Mouse (Mus musculus): ENCODE measurements around the gene Tulp2. TPM values are rescaled to one million over a fixed set of nuclear protein-coding genes. Genes with fewer than 3 reads are reported as not detected.

Gene Tulp2
- not detected for total RNA-seq (2022)

DNA sequence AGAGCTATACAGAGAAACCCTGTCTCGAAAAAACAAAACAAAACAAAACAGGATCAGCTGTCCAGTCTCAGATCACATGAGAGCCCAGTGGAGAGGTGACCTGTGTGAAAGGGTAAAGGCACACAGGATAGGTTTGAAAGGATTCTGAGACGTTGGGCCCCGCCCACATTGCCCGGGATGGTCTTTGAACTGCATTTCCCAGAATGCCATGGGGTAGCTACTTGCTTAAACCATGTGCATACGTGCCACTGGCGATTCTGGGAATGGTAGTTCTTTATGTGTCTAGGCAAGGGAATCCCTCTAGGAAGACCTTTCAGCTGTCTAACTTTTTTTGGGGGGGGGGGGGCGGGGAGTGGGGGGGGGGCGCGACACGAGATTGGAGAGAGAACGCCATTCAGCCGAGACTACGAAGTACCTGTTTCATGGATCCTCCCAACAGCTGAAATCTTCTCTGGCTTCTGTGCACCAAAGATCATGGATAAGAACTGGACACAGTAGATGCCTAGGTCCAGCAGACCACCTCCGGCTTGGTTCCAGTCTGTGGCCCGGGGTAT, at the start of gene Tulp2:
TSS of gene Tulp2 (plus strand) at position 504 of the 554 bp plus-strand sequence.
- peak in 1 of 2 experiments; percentile 67 for DNase-seq (ENCODE audit: low spot score in 2 of 2)

DNA sequence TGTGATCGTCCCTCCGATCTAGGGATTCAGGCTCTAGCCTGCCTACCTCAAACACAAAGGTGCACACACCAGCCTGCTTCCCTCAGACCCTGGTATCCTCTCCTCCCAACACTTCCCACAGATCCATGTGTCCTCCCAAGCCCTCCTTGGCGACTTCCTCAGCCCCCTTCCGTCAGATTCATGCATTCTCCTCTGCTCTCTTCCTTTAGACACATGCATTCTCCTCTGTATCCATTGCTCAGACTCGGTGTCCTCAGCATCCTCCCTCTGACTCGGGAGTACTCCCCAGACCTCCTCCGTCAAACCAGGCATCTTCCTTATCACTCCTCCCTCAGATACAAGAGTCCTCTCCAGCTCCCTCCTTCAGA, 47.9 kb upstream of the Tulp2 start:
- no peak for DNase-seq (ENCODE audit: low spot score in 2 of 2)

DNA sequence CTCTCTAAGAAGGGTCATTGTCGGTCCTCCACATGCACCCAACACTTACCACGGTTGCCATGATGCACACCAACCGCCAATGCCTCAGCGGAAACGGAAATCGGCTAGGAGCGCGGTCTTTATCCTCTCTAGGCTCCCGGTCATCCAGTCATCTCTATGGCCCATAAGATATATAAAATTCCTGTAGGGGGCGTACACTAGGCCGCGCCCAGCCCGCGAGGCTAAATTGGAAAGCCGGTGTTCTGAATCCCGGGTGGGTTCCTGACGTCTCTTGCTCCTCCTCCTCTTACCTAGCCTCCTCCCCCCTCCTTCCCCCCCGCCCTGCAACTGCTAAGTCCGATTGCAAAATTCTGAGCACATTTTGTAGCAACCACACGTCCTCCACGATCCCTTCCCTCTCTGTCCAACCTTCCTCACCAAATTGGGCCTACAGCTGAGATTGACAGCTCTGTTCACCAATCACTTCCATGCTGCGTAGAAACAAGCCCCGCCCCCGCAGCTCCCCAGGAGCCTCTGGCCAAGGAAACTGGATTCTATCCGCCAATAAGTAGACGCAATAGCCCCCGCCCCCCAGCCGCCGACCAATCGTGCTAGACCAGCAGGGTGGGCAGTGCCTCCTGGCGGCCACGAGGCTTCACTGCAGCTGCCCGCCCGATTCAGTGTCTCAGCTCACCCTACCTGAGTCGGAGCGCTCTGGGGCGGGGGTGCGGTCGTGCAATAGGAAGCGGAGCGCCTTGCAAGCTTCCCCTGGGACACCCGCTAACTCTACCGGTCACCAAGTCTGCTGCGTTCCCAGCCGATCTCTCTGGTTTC, 47.3 kb upstream of the Tulp2 start, which contains the start of gene Gys1:
TSS of gene Gys1 (plus strand) at position 642 of the 813 bp plus-strand sequence.
- DNase-seq (ENCODE audit: low spot score in 2 of 2): peak; percentile 99 to 100

DNA sequence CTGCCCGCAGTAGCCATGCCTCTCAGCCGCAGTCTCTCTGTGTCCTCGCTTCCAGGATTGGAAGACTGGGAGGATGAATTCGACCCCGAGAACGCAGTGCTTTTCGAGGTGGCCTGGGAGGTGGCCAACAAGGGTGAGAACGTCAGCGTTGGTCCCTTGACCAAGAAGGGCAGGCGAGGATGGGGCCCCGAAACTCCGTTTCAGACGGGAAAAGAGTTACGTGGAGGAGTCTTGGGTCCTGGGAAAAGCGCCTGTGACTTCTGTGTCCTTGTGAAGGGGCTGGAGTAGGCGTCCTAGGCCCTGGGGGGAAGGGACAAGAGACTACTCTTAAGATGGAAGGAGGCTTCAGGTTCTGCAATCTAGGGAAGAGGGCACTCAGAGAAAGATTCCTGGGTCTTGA, 46.6 kb upstream of the Tulp2 start:
- no peak for DNase-seq (ENCODE audit: low spot score in 2 of 2)

DNA sequence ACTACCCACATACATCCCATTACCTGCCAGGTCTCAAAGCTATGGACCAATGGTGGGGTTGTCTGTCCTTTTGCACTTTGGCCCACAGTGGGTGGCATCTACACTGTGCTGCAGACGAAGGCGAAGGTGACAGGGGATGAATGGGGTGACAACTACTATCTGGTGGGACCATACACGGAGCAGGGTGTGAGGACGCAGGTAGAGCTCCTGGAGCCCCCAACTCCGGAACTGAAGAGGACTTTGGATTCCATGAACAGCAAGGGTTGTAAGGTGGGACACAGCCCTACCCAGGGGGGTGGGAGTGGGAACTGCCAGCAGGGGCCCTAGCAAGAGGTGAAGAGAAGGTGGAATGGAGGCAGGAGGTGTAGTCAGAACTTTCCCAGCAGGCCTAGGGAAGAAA, 45.2 kb upstream of the Tulp2 start:
- no peak for DNase-seq (ENCODE audit: low spot score in 2 of 2)

DNA sequence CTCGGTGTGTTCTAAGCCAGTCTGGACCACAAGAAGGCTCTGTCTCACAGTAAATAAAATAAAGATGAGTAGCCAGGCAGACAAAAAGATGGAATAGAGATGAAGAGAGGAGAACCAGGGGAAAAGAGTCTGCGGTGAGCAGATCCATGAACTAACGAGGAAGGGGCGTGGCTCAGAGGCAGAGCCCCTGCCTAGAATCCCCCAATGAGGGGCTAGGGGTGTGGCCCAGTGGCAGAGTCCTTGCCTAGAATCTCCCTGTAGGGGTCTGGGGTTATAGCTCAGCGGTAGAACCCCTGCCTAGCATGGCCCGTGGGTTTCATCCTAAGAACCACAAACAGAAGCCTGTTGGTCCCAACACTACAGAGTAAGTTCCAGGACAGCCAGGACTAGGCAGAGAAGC, 44.6 kb upstream of the Tulp2 start:
- no peak for DNase-seq (ENCODE audit: low spot score in 2 of 2)

DNA sequence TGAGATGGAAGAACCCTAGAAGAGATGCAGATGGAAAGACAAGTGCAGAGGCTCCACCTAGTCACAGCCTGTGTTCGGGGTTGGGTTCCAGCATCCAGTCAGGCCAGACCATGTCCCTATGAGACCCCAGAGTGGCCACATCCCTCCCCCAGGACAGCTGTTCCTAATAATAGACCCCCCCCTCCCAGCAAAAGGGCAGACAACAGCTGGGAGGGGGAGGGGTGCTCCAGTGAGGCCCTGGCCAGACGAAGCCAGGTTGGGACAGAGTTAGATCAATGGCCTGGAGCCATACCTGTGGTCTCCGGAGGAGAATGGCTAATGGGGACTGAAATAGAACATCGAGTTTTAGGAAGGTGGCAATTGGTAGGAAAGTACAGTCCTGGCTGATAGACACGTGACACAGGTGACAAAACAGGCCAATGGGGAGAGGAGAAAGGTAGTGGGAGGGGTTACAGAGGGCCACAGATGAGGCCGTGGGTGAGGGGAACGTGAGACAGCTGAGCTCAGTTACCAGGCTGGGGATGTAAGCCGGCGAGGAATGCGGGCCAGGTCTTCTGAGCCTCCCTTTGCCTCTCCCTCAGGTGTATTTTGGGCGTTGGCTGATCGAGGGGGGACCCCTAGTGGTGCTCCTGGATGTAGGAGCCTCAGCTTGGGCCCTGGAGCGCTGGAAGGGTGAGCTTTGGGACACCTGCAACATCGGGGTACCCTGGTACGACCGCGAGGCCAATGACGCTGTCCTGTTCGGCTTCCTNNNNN, 44.0 kb upstream of the Tulp2 start, which contains the start of gene Ruvbl2:
TSS of gene Ruvbl2 (minus strand) at position 576 of the 756 bp plus-strand sequence.
- DNase-seq (ENCODE audit: low spot score in 2 of 2): no peak

DNA sequence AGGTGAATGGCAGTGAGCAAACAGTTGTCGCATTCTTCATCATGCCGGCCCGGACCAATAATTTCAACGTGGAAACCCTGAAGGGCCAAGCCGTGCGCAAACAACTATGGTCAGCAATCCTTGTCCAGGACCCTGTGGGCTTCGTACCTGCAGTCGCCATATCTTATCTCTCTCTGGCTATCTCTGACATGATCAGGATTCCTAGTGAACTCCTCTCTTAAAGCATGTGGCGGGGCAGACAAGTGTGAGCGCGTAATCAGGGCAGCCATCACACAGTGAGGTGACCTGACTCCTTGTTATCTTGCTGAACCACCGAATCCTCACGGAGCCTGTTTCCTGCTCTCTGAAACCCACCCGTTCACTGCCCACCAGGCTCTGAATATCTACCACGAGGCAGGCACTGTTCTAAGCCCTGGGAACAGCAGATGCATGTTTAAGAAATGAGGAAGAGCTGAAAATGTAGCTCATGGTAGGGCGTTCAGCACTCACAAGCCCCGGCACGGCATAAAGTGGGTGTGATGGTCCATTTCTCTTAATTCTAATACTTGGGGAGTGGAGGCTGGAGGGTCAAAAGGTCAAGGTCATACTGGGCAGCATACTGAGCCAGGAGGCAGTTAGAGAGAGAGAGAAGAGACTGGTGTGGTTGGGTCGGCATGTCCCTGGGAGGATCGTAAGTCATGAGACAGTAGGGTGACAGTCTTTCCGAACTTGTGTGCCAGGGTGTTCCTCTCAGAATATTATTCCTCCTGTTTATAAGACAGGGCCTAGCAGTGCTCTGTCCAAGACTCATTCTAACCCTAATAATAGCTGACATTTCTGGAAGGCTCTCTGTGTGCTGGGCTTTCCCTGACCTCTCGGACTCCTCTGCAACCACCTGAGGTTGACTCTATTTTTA, 37.9 kb upstream of the Tulp2 start:
- no peak for DNase-seq (ENCODE audit: low spot score in 2 of 2)

DNA sequence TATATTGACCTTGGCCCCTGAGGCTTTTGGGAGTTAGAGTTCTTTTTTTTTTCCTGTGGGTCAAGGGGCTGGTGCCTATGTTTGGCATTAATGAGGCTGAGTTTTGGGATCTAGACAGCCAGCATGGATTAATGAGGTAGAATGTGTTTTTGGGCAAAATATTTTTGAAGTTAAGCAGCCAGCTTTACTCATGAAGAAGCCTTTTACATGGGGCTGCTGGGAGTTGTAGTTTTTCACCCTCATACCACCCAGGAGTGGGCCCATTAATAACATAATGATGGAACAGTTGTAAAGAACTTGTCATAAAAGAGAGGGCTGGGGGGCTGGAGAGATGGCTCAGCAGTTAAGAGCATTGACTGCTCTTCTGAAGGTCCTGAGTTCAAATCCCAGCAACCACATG, 35.1 kb upstream of the Tulp2 start:
- DNase-seq (ENCODE audit: low spot score in 2 of 2): no peak

DNA sequence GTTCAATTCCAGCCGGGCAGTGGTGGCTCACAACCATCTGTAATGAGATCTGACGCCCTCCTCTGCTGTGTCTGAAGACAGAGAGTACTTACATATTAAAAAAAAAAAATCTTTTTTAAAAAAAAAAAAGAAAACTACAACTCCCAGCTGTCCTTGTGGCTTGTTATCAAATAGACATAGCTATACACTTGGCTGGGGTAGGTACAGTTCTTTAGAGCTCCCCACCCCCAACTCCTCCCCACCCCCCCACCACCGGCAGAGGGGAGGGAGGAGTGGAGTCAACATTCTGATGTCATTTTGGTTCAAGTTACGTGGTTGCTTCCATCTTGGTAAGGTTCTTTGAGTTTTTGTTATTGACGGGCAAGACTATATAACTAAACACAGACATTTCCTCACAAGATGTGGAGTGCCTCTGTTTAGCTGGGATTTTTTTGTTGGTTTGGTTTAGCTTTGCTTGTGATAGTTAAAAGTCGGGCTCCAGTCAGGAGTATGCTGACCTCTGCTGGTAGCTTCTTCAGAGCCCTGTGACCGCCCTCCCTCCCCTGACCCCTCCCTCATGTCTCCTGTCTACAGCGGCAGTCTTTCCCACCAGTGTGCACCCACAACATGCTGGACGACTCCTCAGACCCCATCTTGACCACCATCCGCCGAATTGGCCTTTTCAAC, 34.2 kb upstream of the Tulp2 start:
- no peak for DNase-seq (ENCODE audit: low spot score in 2 of 2)

DNA sequence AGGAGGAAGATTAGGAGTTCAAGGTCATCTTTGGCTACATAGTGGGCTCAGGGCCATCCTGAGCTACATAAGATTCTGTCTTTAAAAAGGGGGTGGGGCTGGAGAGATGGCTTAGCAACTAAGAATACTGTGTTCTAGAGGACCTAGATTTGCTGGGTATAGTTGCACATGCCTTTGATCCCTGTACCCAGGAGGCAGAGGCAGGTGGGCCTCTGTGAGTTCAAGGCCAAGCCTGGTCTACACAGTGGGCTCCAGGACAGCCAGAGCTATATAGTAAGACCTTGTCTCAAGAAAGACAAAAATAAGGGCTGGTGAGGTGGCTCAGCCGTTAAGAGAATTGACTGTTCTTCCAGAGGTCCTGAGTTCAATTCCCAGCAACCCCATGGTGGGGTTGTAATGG, 31.7 kb upstream of the Tulp2 start:
- DNase-seq (ENCODE audit: low spot score in 2 of 2): no peak

DNA sequence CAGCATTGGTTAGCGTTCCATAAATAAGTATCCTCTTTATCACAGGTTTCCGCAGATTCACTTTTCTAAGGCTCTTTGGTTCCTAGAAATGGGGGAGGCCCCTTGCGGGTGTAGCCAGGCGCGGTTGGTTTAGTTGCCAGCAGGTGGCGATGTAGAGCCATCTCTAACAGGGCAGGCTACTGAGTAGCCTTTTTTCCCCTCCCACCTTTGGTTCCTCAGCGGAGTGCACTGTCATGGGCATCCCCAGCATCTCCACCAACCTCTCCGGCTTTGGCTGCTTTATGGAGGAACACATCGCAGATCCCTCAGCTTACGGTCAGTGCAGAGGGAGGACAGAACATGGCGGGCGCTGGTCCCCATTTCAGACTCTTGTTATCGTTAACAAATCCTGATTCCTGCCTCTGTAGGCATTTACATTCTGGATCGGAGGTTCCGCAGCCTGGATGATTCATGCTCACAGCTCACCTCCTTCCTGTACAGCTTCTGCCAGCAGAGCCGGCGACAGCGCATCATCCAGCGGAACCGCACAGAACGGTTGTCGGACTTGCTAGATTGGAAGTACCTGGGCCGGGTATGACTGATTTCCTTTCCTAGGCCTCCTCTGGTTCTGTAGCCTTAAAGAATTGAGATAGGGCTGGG, 30.2 kb upstream of the Tulp2 start:
- DNase-seq (ENCODE audit: low spot score in 2 of 2): peak; percentile 72 to 81

DNA sequence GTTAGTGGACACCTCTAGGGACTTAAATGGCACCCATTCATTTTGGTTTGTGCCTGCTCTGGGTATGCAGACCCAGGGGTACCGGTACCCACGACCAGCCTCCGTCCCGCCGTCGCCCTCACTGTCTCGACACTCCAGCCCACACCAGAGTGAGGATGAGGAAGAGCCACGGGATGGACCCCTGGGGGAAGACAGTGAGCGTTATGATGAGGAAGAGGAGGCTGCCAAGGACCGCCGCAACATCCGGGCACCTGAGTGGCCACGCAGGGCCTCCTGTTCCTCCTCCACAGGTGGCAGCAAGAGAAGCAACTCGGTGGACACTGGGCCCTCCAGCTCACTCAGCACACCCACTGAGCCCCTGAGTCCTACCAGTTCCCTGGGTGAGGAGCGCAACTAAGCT, 26.7 kb upstream of the Tulp2 start:
- no peak for DNase-seq (ENCODE audit: low spot score in 2 of 2)

DNA sequence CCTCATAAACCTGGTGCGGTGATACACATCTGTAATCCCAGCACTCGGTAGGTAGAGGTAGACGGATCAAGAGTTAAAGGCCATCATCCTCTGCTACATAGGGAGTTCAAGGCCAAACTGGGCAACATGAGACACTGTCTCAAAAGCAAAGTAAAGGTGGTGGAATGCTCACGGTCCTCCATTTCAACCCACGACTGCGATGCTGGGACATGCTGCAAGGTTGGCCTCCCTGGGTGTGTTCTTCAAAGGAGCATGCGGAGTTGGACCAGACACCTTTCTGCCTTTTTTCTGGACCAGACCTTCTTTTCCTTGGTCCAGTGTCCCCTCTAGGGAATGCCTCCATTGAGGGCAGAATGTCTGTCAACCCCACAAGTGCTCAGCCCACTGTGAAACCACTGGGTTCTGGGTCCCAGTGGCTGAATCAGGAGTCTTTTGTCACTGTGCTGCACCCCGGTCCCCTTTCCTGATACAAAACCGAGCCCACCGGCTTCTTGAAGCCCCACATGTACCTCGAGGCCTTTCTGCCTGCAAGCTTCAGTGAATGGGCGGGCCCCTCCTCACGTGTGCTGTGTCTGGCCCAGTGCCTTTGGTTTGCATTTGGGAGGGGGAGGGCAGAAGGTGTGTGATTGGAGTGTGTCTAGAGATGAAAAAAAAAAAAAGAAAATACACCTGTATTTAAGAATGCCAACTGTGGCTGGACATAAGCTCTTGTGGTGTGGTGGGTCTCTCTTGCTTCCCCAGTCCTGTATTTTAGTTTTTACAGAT, 25.6 kb upstream of the Tulp2 start:
- no peak for DNase-seq (ENCODE audit: low spot score in 2 of 2)

DNA sequence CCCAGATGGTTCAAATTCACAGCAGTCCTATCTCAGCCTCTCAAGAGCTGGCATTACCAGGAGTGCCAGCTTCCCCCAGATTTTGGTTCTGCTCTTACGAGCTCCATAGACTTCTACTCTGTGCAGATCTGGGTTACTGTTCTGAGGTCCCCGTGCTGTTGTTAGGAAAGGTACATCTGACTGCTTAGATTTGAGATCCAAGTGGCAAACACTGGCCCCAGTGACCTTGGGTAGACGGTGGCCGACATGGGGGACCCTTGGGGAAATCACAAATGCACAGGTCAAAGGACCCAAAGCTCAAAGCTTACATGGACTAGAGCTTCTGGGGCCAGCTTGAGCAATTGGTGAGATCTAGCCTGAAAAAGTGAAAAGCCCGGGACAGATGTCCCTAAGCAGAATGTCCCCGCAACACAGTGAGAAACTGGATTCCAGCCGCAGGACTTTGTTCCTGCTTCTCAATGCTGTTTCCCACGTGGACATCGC, 24.9 kb upstream of the Tulp2 start:
- DNase-seq (ENCODE audit: low spot score in 2 of 2): no peak

DNA sequence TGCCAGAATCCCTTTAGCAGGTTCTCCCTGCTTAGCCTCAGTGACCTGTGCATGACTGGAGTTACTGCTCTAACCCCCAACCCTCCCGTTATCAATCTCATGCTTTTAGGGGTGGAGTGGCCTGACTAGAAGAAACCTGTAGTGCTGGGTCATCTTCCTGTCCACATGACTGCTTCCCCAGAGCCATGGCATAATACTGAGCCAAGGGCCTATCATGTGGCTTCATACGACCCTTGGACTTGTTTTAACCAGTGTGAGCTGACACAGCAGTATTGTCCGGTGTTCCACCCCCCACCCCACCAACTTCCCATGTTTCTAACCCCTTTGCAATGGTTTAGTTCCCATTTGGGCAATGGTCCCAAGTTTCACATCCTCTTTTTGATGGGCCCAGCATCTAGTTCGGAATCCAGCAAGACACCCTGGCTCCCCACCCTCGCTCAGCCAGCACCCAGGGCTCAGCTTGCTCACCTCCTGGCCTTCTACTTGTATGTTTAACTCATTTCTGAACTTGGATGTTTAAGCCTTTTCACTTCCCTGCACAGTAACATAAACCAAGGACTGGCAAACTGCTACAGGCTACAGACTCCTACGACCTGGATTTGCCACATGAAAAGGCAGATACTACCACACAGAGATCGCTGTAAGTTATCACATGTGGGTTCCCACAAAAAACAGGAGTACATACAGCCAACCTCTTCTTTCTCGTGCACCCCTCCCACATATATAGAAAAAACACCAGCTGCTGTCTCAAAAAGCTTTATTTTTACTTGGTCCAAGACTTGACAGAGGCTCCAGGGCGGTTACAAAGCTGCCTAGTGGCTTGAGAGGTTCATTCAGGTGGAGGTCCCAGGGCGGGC, 24.2 kb upstream of the Tulp2 start:
- no peak for DNase-seq (ENCODE audit: low spot score in 2 of 2)

DNA sequence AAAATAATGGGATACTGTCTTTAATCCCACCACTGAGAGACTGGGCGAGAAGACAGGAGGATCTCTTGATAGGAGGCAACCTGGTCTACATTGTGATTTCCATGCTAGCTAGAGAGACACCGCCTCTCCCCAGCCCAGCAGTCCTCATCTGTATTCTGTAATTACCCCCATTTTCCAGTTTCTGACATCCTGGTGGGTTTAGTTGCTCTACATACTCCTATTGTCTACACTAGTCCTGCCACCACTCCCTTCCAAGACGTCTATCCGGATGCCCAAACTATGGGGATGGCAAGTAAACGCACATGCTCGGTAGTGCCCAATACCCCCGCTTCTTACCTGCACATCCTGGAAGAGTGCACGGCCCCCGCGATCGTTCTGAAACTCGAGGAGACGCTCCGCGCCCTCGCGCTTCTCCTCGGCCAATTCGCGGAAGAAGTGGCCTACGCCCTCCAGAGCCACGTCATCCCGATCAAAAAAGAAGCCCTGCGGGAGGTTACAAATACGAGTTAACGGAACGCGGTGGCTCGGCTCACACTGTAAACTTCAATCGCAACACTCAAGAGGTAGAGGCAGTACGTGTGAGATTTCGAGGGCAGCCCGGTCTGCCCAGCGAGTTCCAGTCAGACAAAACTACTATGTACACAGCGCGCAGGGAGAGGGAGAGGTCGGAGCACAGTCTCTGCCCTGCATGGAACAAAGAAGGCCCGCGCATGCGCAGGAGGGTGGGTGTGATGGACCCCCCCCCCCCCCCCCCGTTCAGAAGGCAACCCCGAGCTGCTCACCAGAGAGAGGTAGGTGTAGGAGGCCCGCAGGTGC, 22.7 kb upstream of the Tulp2 start:
- peak; percentile 51 to 59 for DNase-seq (ENCODE audit: low spot score in 2 of 2)

Measured in left cerebral cortex, adult 8-10 months (tissue).